Mouse (Mus musculus) adrenal gland (tissue): ENCODE data around the gene Odf3l2.

Source experiments
- intact Hi-C: fragments of 180-260 bp; cut with DNase I; formaldehyde crosslinking; loops from one replicate; pipeline ENCODE4 v1.15.1; 2025

Gene Odf3l2

DNA sequence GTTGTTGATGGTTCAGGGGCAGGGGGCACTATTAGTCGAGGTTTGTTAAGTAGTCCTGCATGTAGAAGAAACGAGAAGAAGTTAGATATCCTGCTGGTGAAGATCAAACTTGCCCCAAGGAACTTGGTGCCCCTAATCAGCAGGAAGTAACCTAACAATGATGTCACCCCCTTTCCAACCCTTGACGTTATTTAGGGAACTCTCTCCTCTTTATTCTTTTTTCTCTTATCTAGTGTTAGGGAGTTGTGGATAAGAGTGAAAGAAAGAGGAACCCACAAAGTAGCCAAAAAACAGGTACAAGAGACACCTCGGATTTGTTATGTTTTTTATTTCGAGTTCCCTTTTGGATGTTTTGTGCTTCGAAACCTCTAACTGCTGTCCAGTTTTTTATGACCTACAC lies 51.4 kb downstream of the Odf3l2 start:
- intact Hi-C loops: loop anchor here (2.0 kb wide), 1 partner anchor 55 kb away; no protein-coding TSS in a partner anchor

DNA sequence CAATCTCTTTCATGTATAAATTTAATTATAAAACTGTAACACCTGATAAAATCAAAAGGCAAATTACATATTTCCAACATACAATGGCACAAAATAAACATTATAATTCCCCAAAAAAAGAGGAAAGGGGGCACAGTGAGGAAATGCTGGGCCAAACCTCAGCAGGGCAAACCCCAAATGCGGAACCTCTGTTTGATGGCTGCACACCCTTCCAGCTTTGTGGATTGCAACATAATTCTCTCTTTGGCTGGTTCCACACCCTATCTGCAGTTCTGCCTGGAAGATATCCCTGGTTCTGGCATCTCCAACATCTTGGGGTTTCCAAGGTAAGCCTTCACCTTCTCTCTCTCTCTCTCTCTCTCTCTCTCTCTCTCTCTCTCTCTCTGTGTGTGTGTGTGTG lies 54.8 kb downstream of the Odf3l2 start:
- intact Hi-C loops: no loop called here
